Mouse (Mus musculus) small intestine, adult 2 months (tissue): ENCODE data around the gene Cpsf7. TPM values are rescaled to one million over a fixed set of nuclear protein-coding genes. Genes with fewer than 3 reads are reported as not detected.

Experiments
- H3K27ac ChIP-seq: fragments of 200-500 bp; 2 replicates; pipeline ENCODE4 v1.5.1; 2012; ENCODE audit warnings: low read depth, low read length, control low read depth, inconsistent platforms; ENCODE audit not compliant: insufficient read depth
- H3K27me3 ChIP-seq: fragments of 200-500 bp; 2 replicates; pipeline ENCODE4 v1.6.1; 2012; ENCODE audit warnings: mild to moderate bottlenecking, moderate library complexity, low read length, inconsistent platforms; ENCODE audit not compliant: control insufficient read depth, insufficient read depth
- H3K36me3 ChIP-seq: fragments of 200-500 bp; 2 replicates; pipeline ENCODE4 v1.6.1; 2012; ENCODE audit warnings: mild to moderate bottlenecking, low read length, control low read depth, inconsistent platforms; ENCODE audit not compliant: control insufficient read depth, insufficient read depth
- H3K4me1 ChIP-seq: fragments of 200-500 bp; 2 replicates; pipeline ENCODE4 v1.6.1; 2012; ENCODE audit warnings: low read length, inconsistent platforms, mixed read lengths; ENCODE audit not compliant: control insufficient read depth, insufficient read depth, insufficient read length
- H3K4me3 ChIP-seq: fragments of 200-500 bp; 2 replicates; pipeline ENCODE4 v1.5.1; 2012; ENCODE audit warnings: low read depth, mild to moderate bottlenecking, control low read depth, inconsistent platforms, low read length, moderate library complexity
- CTCF ChIP-seq: fragments of 200-500 bp; IDR thresholded peaks from 2 replicates; pipeline ENCODE4 v1.5.1; 2012; ENCODE audit warnings: low read depth, mild to moderate bottlenecking, control low read depth, inconsistent platforms, low read length, moderate library complexity, mixed read lengths; ENCODE audit not compliant: insufficient replicate concordance, insufficient read length; ENCODE audit errors: extremely low read depth
- POLR2A ChIP-seq: fragments of 200-500 bp; IDR thresholded peaks from 2 replicates; pipeline ENCODE4 v1.6.1; 2012; ENCODE audit warnings: low read depth, mild to moderate bottlenecking, control low read depth, inconsistent platforms, low read length, moderate library complexity
- WGBS: fragments of 180-500 bp; shearing (Covaris S2); methylation state at CpG from one replicate; pipeline ENCODE4 v1.1.7; 2018; 5-methylcytosine and 5-hydroxymethylcytosine counted together
- polyA plus RNA-seq: library from polyadenylated mRNA; depleted of rRNA; stranded (reverse); fragments of >200 nt; gene quantifications from 2 replicates; pipeline ENCODE4 v1.2.3, GENCODE M21; 2012; rRNA removed

The Cpsf7 gene
- polyA plus RNA-seq, 1 experiment, result 24.9 TPM

- Histone ChIP-seq H3K27me3 (no peaks in the 10 kb centered on the region), H3K4me1 (peaks cover under 1% of the 10 kb centered on the region; the same call in 1 of the 2 replicates), H3K36me3 (peaks cover 51% of the 10 kb centered on the region), H3K27ac (no peak overlapping the region), H3K4me3 (no peak overlapping the region)
- WGBS, result 76% methylated on average over 3 of the region's 3 CpGs
- TF ChIP-seq POLR2A (no peak), CTCF (no peak)
Measured at GRCm38 (mm10) chr19:10590301-10590700, 65.2 kb downstream of the Cpsf7 start.

- H3K4me3 ChIP-seq, result no peak overlapping the region
- peaks cover 61% of the 10 kb centered on the region for H3K36me3 ChIP-seq
- H3K27ac ChIP-seq, result no peak overlapping the region
- 80% methylated on average over 6 of the region's 6 CpGs for WGBS
- H3K4me1 ChIP-seq, result no peaks in the 10 kb centered on the region
- TF ChIP-seq POLR2A, result no peak
- no peak for TF ChIP-seq CTCF
- no peaks in the 10 kb centered on the region for H3K27me3 ChIP-seq
Measured at GRCm38 (mm10) chr19:10591659-10592377, 66.8 kb downstream of the Cpsf7 start.

Other genes starting within 250 kb of the Cpsf7 start
- 5.6 and 8.7 TPM in 2 replicates for gene Dagla, start 220.4 kb upstream of the Cpsf7 start, polyA plus RNA-seq
- gene Syt7, start 136.2 kb upstream of the Cpsf7 start, polyA plus RNA-seq, result 2.6 and 10.5 TPM in 2 replicates
- gene Lrrc10b, start 67.8 kb upstream of the Cpsf7 start, polyA plus RNA-seq, result 5.5 and 5.9 TPM in 2 replicates
- 0.41 and 0.87 TPM in 2 replicates for gene Ppp1r32, start 42.3 kb upstream of the Cpsf7 start, polyA plus RNA-seq
- 10.3 and 17.1 TPM in 2 replicates for gene Sdhaf2, start 876 bp downstream of the Cpsf7 start, polyA plus RNA-seq
- 3.2 and 3.7 TPM in 2 replicates for gene Tmem216, start 31.0 kb downstream of the Cpsf7 start, polyA plus RNA-seq
- 18.1 and 31.6 TPM in 2 replicates for gene Cyb561a3, start 51.9 kb downstream of the Cpsf7 start, polyA plus RNA-seq
- gene Tmem138, start 52.1 kb downstream of the Cpsf7 start, polyA plus RNA-seq, result 3.1 and 3.4 TPM in 2 replicates
- gene Ddb1, start 80.1 kb downstream of the Cpsf7 start, polyA plus RNA-seq, result 37.7 and 57.2 TPM in 2 replicates
- gene Tkfc, start 80.4 kb downstream of the Cpsf7 start, polyA plus RNA-seq, result 124 and 224 TPM in 2 replicates
- 5.5 and 11.3 TPM in 2 replicates for gene Vwce, start 108.9 kb downstream of the Cpsf7 start, polyA plus RNA-seq
- 1.1 TPM in 1 of 2 replicates, not detected in the other for gene Pga5, start 152.8 kb downstream of the Cpsf7 start, polyA plus RNA-seq
- gene Vps37c, start 163.5 kb downstream of the Cpsf7 start, polyA plus RNA-seq, result 20.2 and 37.6 TPM in 2 replicates
- 2.2 and 2.6 TPM in 2 replicates for gene Cd5, start 213.7 kb downstream of the Cpsf7 start, polyA plus RNA-seq